Comparison of ENCODE assay signal across 17 mouse cellular contexts in genomic region chr6:70855529-70856309, GRCm38 (mm10). TPM values are rescaled to one million over a fixed set of nuclear protein-coding genes. Genes with fewer than 3 reads are reported as not detected.
DNase-seq lines count a peak whose midpoint lies in the region; TF ChIP-seq lines count a peak whose summit lies in the region.
"Had no signal": no experiment of that assay in that cellular context is flagged by ENCODE, and none has a peak within 500 bp of the region (broad histone marks: within the 10 kb centered on the region; RNA-seq: fewer than 3 reads in every experiment).

No protein-coding gene starts in this region.

- peak overlapping the region; percentile 75 for H3K27ac ChIP-seq in spleen, adult 2 months (ENCODE audit: insufficient read depth, low read length)
- H3K27ac ChIP-seq in brown adipose tissue, adult 24 weeks (replicated peaks; ENCODE audit: low read depth, low read length) = peak overlapping the region; percentile 29; the same call in 1 of the 2 replicates
- H3K27ac ChIP-seq: forebrain, embryonic 12.5 days; hindbrain, embryonic 15.5 days; intestine, embryonic 15.5 days had no signal

- H3K36me3 ChIP-seq in spleen, adult 2 months (ENCODE audit: control insufficient read depth, insufficient read depth, low read length) = peaks cover 10% of the 10 kb centered on the region
- peaks cover 46% of the 10 kb centered on the region for H3K36me3 ChIP-seq in megakaryocyte, embryonic 14.5 days (replicated peaks; ENCODE audit: low read length)
- H3K36me3 ChIP-seq: intestine, embryonic 15.5 days had no signal

- no peak overlapping the region; the same call in 1 of the 2 replicates for H3K4me3 ChIP-seq in spleen, adult 2 months (ENCODE audit: extremely low read depth, insufficient read depth, insufficient read length)
- H3K4me3 ChIP-seq in brown adipose tissue, adult 24 weeks (ENCODE audit: insufficient read depth, low read depth, low read length) = no peak overlapping the region
- H3K4me3 ChIP-seq in megakaryocyte, embryonic 14.5 days (replicated peaks) = peak overlapping the region; percentile 26
- H3K4me3 ChIP-seq: forebrain, embryonic 12.5 days; hindbrain, embryonic 15.5 days; intestine, embryonic 15.5 days had no signal

- DNase-seq in spleen, adult 2 months (ENCODE audit: low read depth in 1 of 2, low spot score in 2 of 2) = no peak
- DNase-seq in spleen, postnatal 36 days (ENCODE audit: low spot score in 2 of 2) = no peak
- no peak for DNase-seq in adipocyte (ENCODE audit: low spot score)
- DNase-seq in embryo, embryonic 10.5 days (ENCODE audit: low spot score) = no peak
- DNase-seq in adrenal gland, adult 8-10 months = no peak
- DNase-seq: adrenal gland, postnatal 25 days; cerebellum, adult 2 months; heart, adult 18-20 months; heart, postnatal 4 days; kidney, adult 9 months; retina, postnatal 1 day; thymus, postnatal 4 days had no signal

- 56% methylated on average over 13 of the region's 13 CpGs for WGBS in spleen, adult 2 months

- no peak for TF ChIP-seq POLR2A in spleen, adult 2 months (IDR thresholded peaks at IDR 0.05; ENCODE audit: low read depth, low read length)

- H3K27me3 ChIP-seq in spleen, adult 2 months (ENCODE audit: control insufficient read depth, insufficient read depth, low read length) = no peaks in the 10 kb centered on the region
- no peaks in the 10 kb centered on the region for H3K27me3 ChIP-seq in megakaryocyte, embryonic 14.5 days (replicated peaks)
- H3K27me3 ChIP-seq: forebrain, embryonic 12.5 days; hindbrain, embryonic 15.5 days; intestine, embryonic 15.5 days had no signal

- H3K4me1 ChIP-seq in spleen, adult 2 months (ENCODE audit: control insufficient read depth, insufficient read depth, insufficient read length) = peaks cover 13% of the 10 kb centered on the region
- H3K4me1 ChIP-seq in brown adipose tissue, adult 24 weeks (ENCODE audit: control insufficient read depth, insufficient read depth, insufficient read length, low read length) = peaks cover 5% of the 10 kb centered on the region; the same call in 1 of the 2 replicates
- peaks cover 55% of the 10 kb centered on the region for H3K4me1 ChIP-seq in megakaryocyte, embryonic 14.5 days
- H3K4me1 ChIP-seq: forebrain, embryonic 12.5 days; hindbrain, embryonic 15.5 days; intestine, embryonic 15.5 days had no signal

- no peaks in the 10 kb centered on the region for H3K9me3 ChIP-seq in megakaryocyte, embryonic 14.5 days
- H3K9me3 ChIP-seq: forebrain, embryonic 12.5 days; hindbrain, embryonic 15.5 days; intestine, embryonic 15.5 days had no signal

- no peak for TF ChIP-seq CTCF in spleen, adult 2 months (IDR thresholded peaks at IDR 0.05; ENCODE audit: extremely low read depth, insufficient read depth, insufficient read length, insufficient replicate concordance)

RNA-seq across cellular contexts. Expression of gene Eif2ak3, which starts 11.4 kb away (rescaled TPM):
- polyA plus RNA-seq in spleen, adult 2 months (2012; rRNA removed) = 15.7 and 31.3 TPM in 2 replicates
- polyA plus RNA-seq in brown adipose tissue, adult 24 weeks (2012; ENCODE audit: insufficient read depth, insufficient read length, missing spikeins) = 6.5 and 6.6 TPM in 2 replicates
- 0.71 and 2.2 TPM in 2 replicates for polyA plus RNA-seq in megakaryocyte, embryonic 14.5 days (2012; ENCODE audit: insufficient read depth, low replicate concordance)
- 10 to 100 TPM; 22.6 to 31.6 (median 27.9) TPM for total RNA-seq in adrenal gland, adult 8-10 months (2022)
